Mouse (Mus musculus) thymus, postnatal 10 days (tissue): ENCODE measurements around the gene Nfib.

Experiments
- DNase-seq, 2 experiments: peaks; one replicate each; pipeline ENCODE4 v3.0.0; 2021; ENCODE audit warnings: low spot score in 2 of 2

Gene Nfib

GRCm38 (mm10) chr4:82431831-82432230, 273.7 kb downstream of the Nfib start:
- DNase-seq = no peak

DNA sequence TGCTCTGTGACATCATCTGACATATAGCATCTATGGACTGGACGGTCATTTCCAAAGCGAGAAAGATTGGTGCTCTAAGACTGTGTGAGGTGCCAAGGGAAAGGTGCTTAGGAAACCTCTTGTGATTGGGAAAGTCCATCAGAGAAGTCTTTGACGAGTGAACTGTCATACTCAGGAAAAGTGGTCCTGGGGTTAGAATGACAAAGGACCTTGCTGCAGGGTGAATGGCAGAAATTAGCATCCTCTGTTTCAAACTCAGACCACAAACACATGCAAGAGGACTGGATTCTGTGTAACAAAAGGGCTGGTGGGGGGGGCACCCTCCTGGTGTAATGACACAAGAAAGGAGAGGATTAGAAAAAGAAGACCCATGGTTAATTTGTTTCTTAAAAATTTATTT, 274.7 kb downstream of the Nfib start:
- DNase-seq = no peak

DNA sequence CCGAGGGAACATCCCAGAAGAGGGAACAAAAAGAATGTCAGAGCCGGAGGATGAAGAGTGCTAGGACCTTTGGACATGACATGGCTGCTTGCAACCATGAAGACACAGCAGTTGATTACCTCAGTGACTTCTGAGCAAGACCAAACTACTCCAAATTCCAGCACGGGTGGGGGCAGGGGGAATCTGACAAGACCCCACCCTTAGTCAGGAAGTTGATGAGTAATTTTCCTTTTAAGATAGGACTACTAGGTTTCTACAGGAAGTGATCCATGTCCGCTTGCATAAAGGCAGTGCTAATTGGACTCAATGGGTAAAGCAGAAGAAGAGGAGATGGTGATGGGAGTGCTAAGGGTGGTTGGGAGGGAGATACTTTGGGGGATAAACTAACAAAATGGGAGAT, 279.3 kb downstream of the Nfib start:
- DNase-seq = no peak

DNA sequence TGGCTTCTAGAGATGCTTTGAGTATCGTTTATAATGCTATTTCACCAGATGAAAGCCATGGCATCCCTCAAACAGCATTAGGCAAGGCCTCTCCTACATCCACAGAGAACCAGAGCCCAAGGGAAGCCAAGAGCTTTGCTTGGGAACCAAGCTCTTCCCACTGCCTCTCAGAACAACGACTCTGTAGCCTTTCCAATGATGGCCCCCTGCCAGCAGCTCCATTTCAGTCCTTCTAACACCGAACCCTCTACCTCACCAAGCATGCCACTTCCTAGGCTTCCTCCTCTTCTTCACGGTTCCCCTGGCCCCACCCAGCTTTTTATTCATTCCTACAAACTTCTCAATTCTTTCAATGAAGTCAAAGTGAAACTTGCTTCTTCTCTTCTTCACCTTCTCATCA, 287.3 kb downstream of the Nfib start:
- DNase-seq = no peak

DNA sequence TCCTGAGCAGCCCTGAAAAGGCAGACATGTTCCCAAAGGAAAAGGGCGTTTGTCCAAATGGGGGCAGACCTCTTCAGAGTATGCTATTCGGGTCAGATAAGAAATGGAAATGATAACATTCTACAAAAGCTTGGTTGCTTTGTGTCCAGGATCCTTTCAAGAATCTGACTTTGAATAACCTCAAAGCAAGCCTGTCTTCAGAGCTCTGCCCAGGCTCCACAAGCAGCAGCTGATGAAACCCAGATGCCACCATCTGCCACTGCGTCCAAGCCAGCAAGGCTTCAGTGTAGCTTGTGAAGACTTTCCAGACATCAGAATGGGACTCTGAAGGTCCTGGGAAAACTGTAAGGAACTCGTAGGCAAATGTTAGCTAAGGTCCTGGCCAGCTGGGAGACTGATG, 289.7 kb downstream of the Nfib start:
- DNase-seq = no peak

DNA sequence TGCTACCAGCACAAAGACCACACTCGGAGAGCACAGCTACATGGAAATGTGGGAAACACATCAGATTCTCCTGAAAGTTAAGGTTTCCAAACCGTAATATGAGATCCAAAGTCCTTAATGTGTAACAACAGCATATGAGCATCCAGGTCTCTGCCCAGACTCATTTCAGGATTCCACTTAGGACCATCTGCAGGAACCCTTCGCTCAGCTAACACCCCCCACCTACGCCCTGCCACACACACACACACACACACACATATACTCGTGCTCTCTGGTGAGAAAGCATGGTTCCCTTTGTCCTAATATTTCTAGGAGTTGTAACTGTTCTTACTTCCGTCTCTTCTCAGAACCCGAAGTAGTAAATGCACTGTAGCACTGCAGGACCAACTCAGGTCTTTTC, 292.9 kb downstream of the Nfib start:
- DNase-seq = no peak

DNA sequence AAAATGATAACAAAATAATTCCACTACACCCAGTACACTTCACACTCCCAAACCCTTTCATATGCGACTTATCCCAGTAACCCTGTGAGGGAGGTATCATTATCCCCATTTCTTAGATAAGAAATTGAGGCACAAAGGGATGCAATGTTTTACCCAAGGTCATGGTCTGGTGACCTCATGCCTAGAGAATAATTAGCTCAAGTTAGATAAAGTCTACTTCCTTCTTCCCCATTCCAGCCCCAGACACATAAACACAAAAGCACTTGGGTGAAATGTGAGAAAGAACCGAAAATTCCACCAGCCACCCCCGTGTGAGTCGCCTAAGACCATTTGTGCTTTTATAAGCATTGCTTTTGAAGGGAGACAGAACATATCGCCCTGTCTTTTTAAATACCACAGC, 293.6 kb downstream of the Nfib start:
- DNase-seq = no peak

DNA sequence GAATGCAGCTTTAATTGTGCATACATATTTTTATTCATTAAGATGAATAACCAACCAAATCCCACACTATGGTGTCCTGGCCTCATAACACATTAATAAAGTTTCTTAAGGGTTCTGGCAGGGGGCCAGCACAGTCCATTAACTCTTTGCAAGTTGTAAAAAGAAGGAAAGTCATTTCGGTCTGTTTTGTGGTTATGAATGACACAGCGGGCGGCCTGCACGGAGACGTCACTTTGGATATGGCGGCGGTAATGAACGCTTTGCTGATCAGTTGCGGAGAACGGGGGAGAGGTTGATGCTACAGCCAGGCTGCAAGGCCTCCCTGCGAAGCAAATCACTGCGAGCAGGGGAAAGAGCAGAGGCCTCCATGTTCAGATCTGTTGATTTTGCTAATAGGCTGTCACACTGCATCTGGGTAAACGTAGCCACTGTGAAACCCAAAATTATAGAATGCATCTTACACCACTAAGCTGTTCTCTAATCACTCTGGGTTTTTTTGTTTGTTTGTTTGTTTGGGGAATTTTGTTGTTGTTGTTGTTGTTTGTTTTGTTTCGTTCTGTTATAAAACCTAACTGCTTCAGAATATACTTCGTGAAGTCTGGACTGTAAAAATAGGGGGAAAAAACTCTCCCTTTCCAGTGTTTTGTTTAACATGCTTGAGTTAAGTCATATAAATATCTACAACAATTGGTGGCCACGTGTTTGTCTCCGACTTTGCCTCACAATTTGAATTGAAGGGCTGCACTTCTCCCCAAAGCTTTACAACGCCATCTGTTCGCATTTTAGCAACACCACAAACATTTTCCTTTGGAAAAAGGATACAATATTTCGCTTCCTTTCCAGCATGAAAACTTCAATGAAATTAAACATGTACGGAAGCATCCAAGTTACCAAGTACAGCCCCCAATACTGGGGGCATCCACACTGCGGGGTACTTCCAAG, 296.8 kb downstream of the Nfib start:
- DNase-seq = no peak

DNA sequence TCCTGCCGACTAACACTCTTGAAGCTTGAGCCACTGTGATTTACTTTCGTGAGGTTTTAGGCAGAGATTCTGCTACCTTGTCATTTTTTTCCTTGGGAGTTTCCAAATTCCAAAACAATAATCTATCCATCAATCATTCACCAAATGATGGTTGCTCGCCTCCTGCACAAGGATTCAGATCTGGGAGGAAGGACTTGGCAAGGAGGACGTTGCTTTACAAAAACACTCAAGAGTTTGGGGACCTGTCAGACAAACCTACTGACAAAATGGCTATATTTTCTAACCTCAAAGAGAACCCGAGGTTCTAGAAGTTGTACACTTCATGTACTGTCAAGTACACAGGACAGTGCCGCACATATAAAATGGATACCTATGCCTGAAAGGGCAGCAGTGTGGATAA, 299.0 kb downstream of the Nfib start:
- DNase-seq = no peak

GRCm38 (mm10) chr4:82405791-82406190, 299.8 kb downstream of the Nfib start:
- no peak for DNase-seq

DNA sequence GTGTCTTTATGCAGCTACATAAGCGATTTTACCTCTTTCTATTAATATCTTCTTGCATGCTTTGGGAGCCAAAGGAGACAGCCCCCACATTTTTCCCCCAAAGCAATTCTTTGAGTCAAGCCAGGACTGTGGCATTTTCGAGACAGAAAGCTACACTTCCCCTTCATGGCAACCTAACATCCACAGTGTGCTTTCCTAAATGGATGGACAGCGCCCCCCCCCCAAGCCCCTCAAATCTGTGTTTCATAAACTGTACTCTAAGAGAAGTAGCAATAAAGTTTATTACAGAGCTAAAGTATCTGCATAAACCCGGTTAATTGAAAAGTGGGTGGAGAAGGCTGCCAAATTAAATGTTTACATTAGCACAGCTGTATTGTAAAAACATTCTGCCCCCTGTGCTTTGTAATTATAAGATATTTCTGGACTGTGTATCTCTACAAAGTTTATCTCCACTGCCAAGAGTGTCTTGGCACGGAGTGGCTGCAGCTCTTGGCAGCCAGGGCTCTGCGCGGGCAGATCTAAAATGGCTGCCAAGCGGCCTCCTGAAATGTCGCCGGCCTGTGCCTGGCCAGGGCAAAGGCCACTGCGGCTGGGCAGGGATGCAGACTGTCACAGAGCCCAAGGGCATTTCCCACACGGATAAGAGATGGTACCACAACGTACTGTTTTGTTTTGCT, 301.4 kb downstream of the Nfib start:
- DNase-seq = no peak

GRCm38 (mm10) chr4:82402666-82403065, 302.9 kb downstream of the Nfib start:
- DNase-seq = no peak

DNA sequence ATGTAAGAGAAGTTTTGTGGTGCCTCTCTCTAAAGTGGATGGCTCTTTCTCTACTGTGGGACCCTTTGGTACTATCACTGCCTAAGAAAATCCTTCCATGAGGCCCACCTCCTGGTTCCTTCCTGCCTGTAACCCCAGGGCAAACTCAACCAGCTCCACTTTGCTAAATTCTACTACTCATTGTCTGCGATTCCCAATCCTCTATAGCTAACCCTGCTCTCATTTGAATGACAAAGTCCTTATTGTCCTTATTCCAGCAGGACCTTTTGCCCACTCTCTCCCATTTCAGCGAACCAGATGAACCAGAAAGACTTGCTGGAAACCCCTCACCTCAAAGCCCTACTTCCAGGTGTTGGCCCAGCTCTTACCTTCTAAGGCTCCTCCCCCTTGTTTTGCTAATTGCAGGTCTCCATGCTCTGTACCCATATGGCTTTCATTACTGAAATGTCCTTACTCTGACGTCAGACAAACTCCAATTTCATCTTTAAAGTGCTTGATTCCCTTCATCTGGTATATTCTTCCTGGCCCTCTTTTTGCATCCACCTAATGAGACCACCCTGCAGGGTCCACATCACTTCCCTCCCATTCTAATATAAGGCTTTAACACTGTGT, 304.0 kb downstream of the Nfib start:
- no peak for DNase-seq

GRCm38 (mm10) chr4:82400536-82400935, 305.0 kb downstream of the Nfib start:
- no peak for DNase-seq

- DNase-seq = no peak
Observed at GRCm38 (mm10) chr4:82399406-82400380, 305.9 kb downstream of the Nfib start.

DNA sequence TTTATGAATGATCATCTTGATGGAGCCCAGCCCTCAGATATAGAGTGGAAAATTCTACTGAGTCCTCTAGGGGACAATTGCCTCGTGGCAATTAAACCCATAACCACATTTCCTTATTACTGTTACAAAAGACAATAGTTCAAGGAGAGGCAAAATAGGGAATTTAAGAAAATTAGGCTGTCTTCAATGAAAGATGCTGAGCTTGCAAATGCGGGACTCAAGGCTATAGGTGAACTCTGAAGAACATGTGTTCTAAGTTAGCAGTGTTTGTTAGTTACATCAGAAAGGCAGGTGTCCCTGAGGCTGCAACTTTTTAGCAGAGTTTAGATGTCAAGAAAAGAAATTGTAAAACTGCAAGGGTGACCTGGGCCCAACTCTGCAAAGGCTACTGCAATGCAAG, 307.3 kb downstream of the Nfib start:
- no peak for DNase-seq

GRCm38 (mm10) chr4:82396805-82397204, 308.7 kb downstream of the Nfib start:
- no peak for DNase-seq

- DNase-seq = no peak
Observed at GRCm38 (mm10) chr4:82396003-82396402, 309.5 kb downstream of the Nfib start.

DNA sequence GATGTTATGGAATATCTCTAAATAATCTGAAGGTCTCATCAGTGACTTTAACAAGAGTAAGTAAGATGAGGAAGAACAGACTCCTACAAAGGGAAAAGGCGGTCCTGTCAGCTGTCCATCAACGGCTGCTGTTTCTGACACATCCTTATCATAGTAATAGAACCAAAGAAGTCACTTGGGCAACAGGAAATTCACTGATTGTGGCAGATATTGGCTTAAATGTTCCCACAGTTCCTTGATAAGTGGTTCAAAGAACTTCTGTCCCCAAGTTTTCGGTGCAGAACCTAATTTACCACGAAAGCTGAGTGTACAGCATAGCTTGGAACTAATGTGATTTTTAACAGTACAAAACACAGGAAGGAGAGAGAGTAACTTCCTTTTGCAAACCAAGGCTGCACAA, 311.2 kb downstream of the Nfib start:
- no peak for DNase-seq

GRCm38 (mm10) chr4:82393021-82393420, 312.5 kb downstream of the Nfib start:
- no peak for DNase-seq

GRCm38 (mm10) chr4:82392496-82392895, 313.1 kb downstream of the Nfib start:
- no peak for DNase-seq
